Comparison of ENCODE assay signal across 8 mouse cellular contexts in genomic region chr2:29619484-29620300, GRCm38 (mm10). TPM values are rescaled to one million over a fixed set of nuclear protein-coding genes. Genes with fewer than 3 reads are reported as not detected.
A peak's percentile ranks its signal among the peaks of the same experiment; 100 is the strongest.
DNase-seq lines count a peak whose midpoint lies in the region; ATAC-seq and TF ChIP-seq lines count a peak whose summit lies in the region.

TSS of gene Rapgef1 (plus strand) at chr2:29619720.

- 8% methylated on average over 101 of the region's 101 CpGs for whole genome bisulfite sequencing in heart, embryonic 12.5 days
- 1% methylated on average over 70 of the region's 101 CpGs for WGBS in kidney, embryonic 16.5 days
- WGBS in liver, adult 2 months: 4% methylated on average over 100 of the region's 101 CpGs

- no peaks in the 10 kb centered on the region for H3K9me3 ChIP-seq in erythroblast, embryonic 14.5 days (ENCODE audit: control insufficient read depth, low read length)
- peaks cover 4% of the 10 kb centered on the region; the same call in 1 of the 2 replicates for H3K9me3 ChIP-seq in heart, embryonic 12.5 days (replicated peaks)
- no peaks in the 10 kb centered on the region for H3K9me3 ChIP-seq in kidney, embryonic 16.5 days (ENCODE audit: low read length)

- TF ChIP-seq CTCF in brain, embryonic 14.5 days (IDR thresholded peaks at IDR 0.05; ENCODE audit: borderline replicate concordance, extremely low read depth, insufficient read depth, insufficient read length): peak; percentile 100
- TF ChIP-seq CTCF in liver, adult 2 months (IDR thresholded peaks at IDR 0.05; ENCODE audit: low read depth, low read length): peak; percentile 100

- H3K4me3 ChIP-seq in erythroblast, embryonic 14.5 days (replicated peaks): peak within 1 kb of the TSS; percentile 83
- peak within 1 kb of the TSS; percentile 87 for H3K4me3 ChIP-seq in heart, embryonic 12.5 days
- peak within 1 kb of the TSS; percentile 87 for H3K4me3 ChIP-seq in kidney, embryonic 16.5 days (ENCODE audit: low read length)
- peak within 1 kb of the TSS; percentile 96 for H3K4me3 ChIP-seq in liver, adult 2 months (ENCODE audit: insufficient read depth, low read depth, low read length)

- no peak for TF ChIP-seq POLR2A in brain, embryonic 14.5 days (IDR thresholded peaks at IDR 0.05; ENCODE audit: borderline replicate concordance, extremely low read depth, insufficient read depth, insufficient read length, poor library complexity, severe bottlenecking)
- TF ChIP-seq POLR2A in liver, adult 2 months (IDR thresholded peaks at IDR 0.05; ENCODE audit: extremely low read depth, insufficient read depth, low read length): no peak

- H3K27ac ChIP-seq in heart, embryonic 12.5 days (ENCODE audit: poor library complexity, severe bottlenecking): peak within 1 kb of the TSS; percentile 88
- peak within 1 kb of the TSS; percentile 85 for H3K27ac ChIP-seq in kidney, embryonic 16.5 days (ENCODE audit: low read length)
- peak within 1 kb of the TSS; percentile 81 for H3K27ac ChIP-seq in liver, adult 2 months (replicated peaks; ENCODE audit: insufficient read depth, low read depth, low read length)

- peaks cover 27% of the 10 kb centered on the region; the same call in 1 of the 2 replicates for H3K79me2 ChIP-seq in liver, adult 2 months (ENCODE audit: control insufficient read depth, insufficient read depth, low read length)

- peak within 1 kb of the TSS; percentile 81 for H3K4me2 ChIP-seq in heart, embryonic 12.5 days
- H3K4me2 ChIP-seq in kidney, embryonic 16.5 days (replicated peaks; ENCODE audit: low read depth, low read length): peak within 1 kb of the TSS; percentile 93

- peak; percentile 91 for DNase-seq in CD4-positive helper T cell, adult 2 months (ENCODE audit: low read depth, low spot score)
- DNase-seq in brain, embryonic 14.5 days (ENCODE audit: low read depth): peak; percentile 89
- no peak for DNase-seq in liver, adult 2 months (ENCODE audit: extremely low read depth, low read depth, low spot score)
- DNase-seq in spleen, postnatal 36 days (ENCODE audit: low spot score in 2 of 2): peak; percentile 76 to 78

- peak within 1 kb of the TSS; percentile 95 for H3K9ac ChIP-seq in heart, embryonic 12.5 days
- H3K9ac ChIP-seq in kidney, embryonic 16.5 days (replicated peaks; ENCODE audit: low read length): peak within 1 kb of the TSS; percentile 91
- H3K9ac ChIP-seq in liver, adult 2 months (ENCODE audit: low read depth, low read length): peak within 1 kb of the TSS; percentile 97

- H3K27me3 ChIP-seq in erythroblast, embryonic 14.5 days (ENCODE audit: control insufficient read depth): peaks cover 3% of the 10 kb centered on the region; the same call in 1 of the 2 replicates
- H3K27me3 ChIP-seq in heart, embryonic 12.5 days (replicated peaks): no peaks in the 10 kb centered on the region
- H3K27me3 ChIP-seq in kidney, embryonic 16.5 days (ENCODE audit: insufficient read depth, low read length): no peaks in the 10 kb centered on the region
- no peaks in the 10 kb centered on the region for H3K27me3 ChIP-seq in liver, adult 2 months (ENCODE audit: control insufficient read depth, insufficient read depth, low read length)

- ATAC-seq in heart, embryonic 12.5 days (ENCODE audit: insufficient number of reproducible peaks, low FRiP score): peak; percentile 78
- ATAC-seq in kidney, embryonic 16.5 days (ENCODE audit: low FRiP score, low TSS enrichment): peak; percentile 82
- ATAC-seq in monocyte, adult 5-6 weeks (replicated peaks; ENCODE audit: insufficient number of reproducible peaks, low FRiP score, low TSS enrichment, poor library complexity, severe bottlenecking): peak; percentile 59

- H3K4me1 ChIP-seq in erythroblast, embryonic 14.5 days (ENCODE audit: control insufficient read depth): peaks cover 49% of the 10 kb centered on the region
- H3K4me1 ChIP-seq in heart, embryonic 12.5 days (replicated peaks): peaks cover 44% of the 10 kb centered on the region
- peaks cover 31% of the 10 kb centered on the region for H3K4me1 ChIP-seq in kidney, embryonic 16.5 days (ENCODE audit: insufficient read depth, low read length)
- H3K4me1 ChIP-seq in liver, adult 2 months (ENCODE audit: control insufficient read depth, insufficient read depth, low read length): peaks cover 35% of the 10 kb centered on the region

- H3K36me3 ChIP-seq in erythroblast, embryonic 14.5 days (ENCODE audit: control insufficient read depth): peaks cover 16% of the 10 kb centered on the region
- H3K36me3 ChIP-seq in heart, embryonic 12.5 days: no peaks in the 10 kb centered on the region
- no peaks in the 10 kb centered on the region for H3K36me3 ChIP-seq in kidney, embryonic 16.5 days (ENCODE audit: insufficient read depth, low read length)
- no peaks in the 10 kb centered on the region for H3K36me3 ChIP-seq in liver, adult 2 months (ENCODE audit: control insufficient read depth, insufficient read depth, low read length)

RNA-seq across cellular contexts. Expression of gene Rapgef1, which starts in this region (rescaled TPM):
- polyA plus RNA-seq in brain, embryonic 14.5 days (2012; rRNA removed): 94.9 and 101 TPM in 2 replicates
- 2.0 and 2.1 TPM in 2 replicates for polyA plus RNA-seq in erythroblast, embryonic 14.5 days (2012)
- 13.2 and 14.5 TPM in 2 replicates for polyA plus RNA-seq in heart, embryonic 12.5 days (2016; fragmentation: Nextera tagmentation; extraction: Ambion mirVana)
- polyA plus RNA-seq in kidney, embryonic 16.5 days (2015; fragmentation: Nextera tagmentation; extraction: Ambion mirVana): 13.3 and 13.6 TPM in 2 replicates
- 11.8 and 16.8 TPM in 2 replicates for total RNA-seq in liver, adult 2 months (2014; rRNA removed)
- 24.9 and 25.3 TPM in 2 replicates for polyA plus RNA-seq in liver, adult 2 months (2012; rRNA removed)
- total RNA-seq in monocyte, adult 5-6 weeks (2017): 62.3 to 108 TPM (median 83.0 TPM) in 3 replicates
